Comparison of ENCODE assay signal across 10 mouse cellular contexts in the genomic region with DNA sequence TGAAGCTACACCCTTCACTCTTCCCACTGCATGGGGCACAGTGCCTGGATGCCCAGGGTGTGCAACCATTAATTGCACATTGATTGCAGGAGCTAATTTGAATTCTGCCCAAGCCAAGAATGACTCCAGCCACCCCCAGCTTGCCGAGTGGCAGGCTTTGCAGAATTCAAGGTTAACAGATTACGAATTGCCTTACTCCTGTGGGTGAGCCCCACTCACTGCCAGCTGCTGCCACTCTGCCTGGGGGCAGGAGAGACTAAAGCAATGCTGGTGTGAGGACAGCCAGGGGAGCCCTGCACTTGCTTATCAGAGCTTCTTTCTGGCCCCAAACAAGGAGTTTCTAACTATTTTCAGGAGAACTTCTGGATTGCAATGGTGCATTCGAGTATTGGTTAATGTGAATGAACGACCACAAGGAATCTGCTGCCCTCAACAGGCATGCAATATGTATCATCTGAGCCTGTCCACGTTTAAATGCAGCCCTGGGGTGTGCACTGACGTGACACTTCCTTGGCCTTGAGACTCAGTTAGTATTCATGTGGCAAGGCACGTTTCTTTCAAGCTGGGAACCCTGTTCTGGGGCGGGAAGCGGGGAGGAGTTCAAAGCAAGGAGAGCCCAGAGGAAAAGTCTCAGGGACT. TPM values are rescaled to one million over a fixed set of nuclear protein-coding genes. Genes with fewer than 3 reads are reported as not detected.
DNase-seq lines count a peak whose midpoint lies in the region; ATAC-seq and TF ChIP-seq lines count a peak whose summit lies in the region.
"Had no signal": no experiment of that assay in that cellular context is flagged by ENCODE, and none has a peak within 500 bp of the region (broad histone marks: within the 10 kb centered on the region; RNA-seq: fewer than 3 reads in every experiment).

No protein-coding gene starts in this region.

- H3K4me2 ChIP-seq in hindbrain, embryonic 15.5 days: peak overlapping the region; percentile 95; the same call in 1 of the 2 replicates
- H3K4me2 ChIP-seq in lung, postnatal 0 days (replicated peaks; ENCODE audit: low read depth, low read length): no peak overlapping the region
- H3K4me2 ChIP-seq: liver, embryonic 13.5 days had no signal

- no peak for ATAC-seq in hindbrain, embryonic 15.5 days (ENCODE audit: low FRiP score, low read depth)
- ATAC-seq in lung, postnatal 0 days: peak; percentile 40; the same call in 1 of the 2 replicates

- 0 out of 2 replicates have a peak overlapping the region, but pooled peaks have one; percentile 16 for H3K27ac ChIP-seq in hindbrain, embryonic 15.5 days (replicated peaks)
- H3K27ac ChIP-seq in hindbrain, embryonic 10.5 days: no peak overlapping the region
- no peak overlapping the region for H3K27ac ChIP-seq in lung, postnatal 0 days (ENCODE audit: low read length)
- H3K27ac ChIP-seq: liver, embryonic 13.5 days had no signal

- H3K9me3 ChIP-seq in hindbrain, embryonic 15.5 days: no peaks in the 10 kb centered on the region
- no peaks in the 10 kb centered on the region for H3K9me3 ChIP-seq in hindbrain, embryonic 10.5 days
- H3K9me3 ChIP-seq in lung, postnatal 0 days (ENCODE audit: low read length): no peaks in the 10 kb centered on the region
- H3K9me3 ChIP-seq: liver, embryonic 13.5 days had no signal

- H3K4me3 ChIP-seq in hindbrain, embryonic 15.5 days: no peak overlapping the region
- no peak overlapping the region for H3K4me3 ChIP-seq in hindbrain, embryonic 10.5 days
- no peak overlapping the region for H3K4me3 ChIP-seq in lung, postnatal 0 days (ENCODE audit: low read depth, low read length)
- H3K4me3 ChIP-seq: liver, embryonic 13.5 days had no signal

- peak; percentile 42 to 56 for DNase-seq in cerebellum, postnatal 10 days
- no peak for DNase-seq in cerebellum, postnatal 4 days (ENCODE audit: low spot score in 2 of 2)
- DNase-seq in hindbrain, embryonic 10.5 days (ENCODE audit: low spot score): no peak
- peak; percentile 54 for DNase-seq in lung, postnatal 0 days (ENCODE audit: low spot score)
- no peak for DNase-seq in lung, adult 18-20 months
- peak; percentile 58 for DNase-seq in brain, adult 2 months (ENCODE audit: low read depth, low spot score)
- no peak for DNase-seq in thymus, postnatal 25 days
- DNase-seq: gastrocnemius, postnatal 14 days; liver, embryonic 13.5 days had no signal

- H3K27me3 ChIP-seq in hindbrain, embryonic 15.5 days: peaks cover 20% of the 10 kb centered on the region; the same call in 1 of the 2 replicates
- H3K27me3 ChIP-seq in hindbrain, embryonic 10.5 days (ENCODE audit: insufficient read depth, poor library complexity, severe bottlenecking): peaks cover 88% of the 10 kb centered on the region
- peaks cover 27% of the 10 kb centered on the region for H3K27me3 ChIP-seq in lung, postnatal 0 days (replicated peaks; ENCODE audit: insufficient read depth, low read length)

- peak; percentile 57 for TF ChIP-seq CTCF in lung, postnatal 0 days (IDR thresholded peaks at IDR 0.05)

- peaks cover 56% of the 10 kb centered on the region for H3K4me1 ChIP-seq in hindbrain, embryonic 15.5 days (replicated peaks)
- H3K4me1 ChIP-seq in hindbrain, embryonic 10.5 days (replicated peaks): peaks cover 66% of the 10 kb centered on the region
- peaks cover 7% of the 10 kb centered on the region for H3K4me1 ChIP-seq in lung, postnatal 0 days (ENCODE audit: insufficient read depth, low read depth, low read length)
- H3K4me1 ChIP-seq: liver, embryonic 13.5 days had no signal

- no peaks in the 10 kb centered on the region for H3K36me3 ChIP-seq in hindbrain, embryonic 15.5 days
- H3K36me3 ChIP-seq in hindbrain, embryonic 10.5 days: no peaks in the 10 kb centered on the region
- H3K36me3 ChIP-seq in lung, postnatal 0 days (ENCODE audit: insufficient read depth, low read length): no peaks in the 10 kb centered on the region
- H3K36me3 ChIP-seq: liver, embryonic 13.5 days had no signal

- WGBS in hindbrain, embryonic 15.5 days: 11% methylated on average over 9 of the region's 9 CpGs
- 26% methylated on average over 9 of the region's 9 CpGs for WGBS in hindbrain, embryonic 10.5 days
- 18% methylated on average over 9 of the region's 9 CpGs for WGBS in lung, postnatal 0 days

- no peak for TF ChIP-seq EP300 in lung, postnatal 0 days (IDR thresholded peaks at IDR 0.05)

- H3K9ac ChIP-seq in hindbrain, embryonic 15.5 days: no peak overlapping the region
- H3K9ac ChIP-seq in lung, postnatal 0 days (replicated peaks; ENCODE audit: low read depth): no peak overlapping the region
- H3K9ac ChIP-seq: liver, embryonic 13.5 days had no signal

RNA-seq across cellular contexts. Expression of a gene that starts 1.2 kb away (rescaled TPM):
- 14.4 and 18.4 TPM in 2 replicates for polyA plus RNA-seq in hindbrain, embryonic 15.5 days (2015; fragmentation: Nextera tagmentation; extraction: Ambion mirVana)
- 3.2 and 4.7 TPM in 2 replicates for polyA plus RNA-seq in hindbrain, embryonic 10.5 days (2016; fragmentation: Nextera tagmentation; extraction: Ambion mirVana)
- polyA plus RNA-seq in lung, postnatal 0 days (2015; fragmentation: Nextera tagmentation; extraction: Ambion mirVana): 0.66 and 0.68 TPM in 2 replicates

Comparison
In these comparisons a context has a peak if more than half of its experiments do, and no peak if none do; other contexts are left out.
1. DNase-seq: peak in cerebellum, postnatal 10 days (2 of 2), lung, postnatal 0 days (single experiment) and brain, adult 2 months (single experiment); none in cerebellum, postnatal 4 days (0 of 2), hindbrain, embryonic 10.5 days (single experiment), lung, adult 18-20 months (0 of 2) and thymus, postnatal 25 days (single experiment).